Mouse (Mus musculus) liver, embryonic 14.5 days (tissue): ENCODE measurements around the gene 4932438H23Rik.

Experiments
- CTCF ChIP-seq: IDR thresholded peaks from 2 replicates; pipeline ENCODE4 v1.5.1; 2016; ENCODE audit warnings: antibody characterized with exemption, low read depth, control low read depth
- EP300 ChIP-seq: IDR thresholded peaks from 2 replicates; pipeline ENCODE4 v1.6.1; 2016; ENCODE audit warnings: antibody characterized with exemption, low read depth

- TF ChIP-seq CTCF (no peak), EP300 (no peak)
These were observed 28.9 kb upstream of the 4932438H23Rik start for GRCm38 (mm10) chr16:91123821-91124220.
